ENCODE assay signal across 8 mouse cellular contexts in genomic region chr10:78787566-78788087, GRCm38 (mm10). TPM values are rescaled to one million over a fixed set of nuclear protein-coding genes. Genes with fewer than 3 reads are reported as not detected.
DNase-seq lines count a peak whose midpoint lies in the region; ATAC-seq and TF ChIP-seq lines count a peak whose summit lies in the region.

No protein-coding gene starts in this region.

- no peaks in the 10 kb centered on the region for H3K9me3 ChIP-seq in embryonic facial prominence, embryonic 13.5 days
- no peaks in the 10 kb centered on the region for H3K9me3 ChIP-seq in intestine, postnatal 0 days (ENCODE audit: control insufficient read depth)

- peak; percentile 89 for ATAC-seq in embryonic facial prominence, embryonic 13.5 days (ENCODE audit: insufficient number of reproducible peaks, insufficient read depth, low FRiP score, low TSS enrichment, low read depth)
- ATAC-seq in intestine, postnatal 0 days = peak; percentile 79
- peak; percentile 52; the same call in 1 of the 2 replicates for ATAC-seq in megakaryocyte progenitor cell, adult 5-6 weeks (replicated peaks; ENCODE audit: poor library complexity)

- H3K4me2 ChIP-seq in embryonic facial prominence, embryonic 13.5 days = peak overlapping the region; percentile 68
- H3K4me2 ChIP-seq in intestine, postnatal 0 days (replicated peaks; ENCODE audit: low read depth) = peak overlapping the region; percentile 66

- H3K9ac ChIP-seq in embryonic facial prominence, embryonic 13.5 days = peak overlapping the region; percentile 75
- H3K9ac ChIP-seq in intestine, postnatal 0 days (ENCODE audit: low read depth, low read length) = peak overlapping the region; percentile 13; the same call in 1 of the 2 replicates

- peak overlapping the region; percentile 73 for H3K27ac ChIP-seq in embryonic facial prominence, embryonic 13.5 days
- no peak overlapping the region for H3K27ac ChIP-seq in intestine, postnatal 0 days (ENCODE audit: low read depth, low read length)

- 3% methylated on average over 22 of the region's 22 CpGs for WGBS in embryonic facial prominence, embryonic 13.5 days
- WGBS in intestine, postnatal 0 days = 3% methylated on average over 22 of the region's 22 CpGs

- H3K36me3 ChIP-seq in embryonic facial prominence, embryonic 13.5 days = no peaks in the 10 kb centered on the region
- H3K36me3 ChIP-seq in intestine, postnatal 0 days (ENCODE audit: control insufficient read depth, insufficient read depth) = no peaks in the 10 kb centered on the region

- intact Hi-C loops in left cerebral cortex, postnatal 10 days (cut with DNase I) = no loop called here

- peaks cover 2% of the 10 kb centered on the region; the same call in 1 of the 2 replicates for H3K4me1 ChIP-seq in embryonic facial prominence, embryonic 13.5 days
- H3K4me1 ChIP-seq in intestine, postnatal 0 days (replicated peaks; ENCODE audit: control insufficient read depth, insufficient read depth, low read length) = 0 out of 2 replicates have a peak, but pooled peaks cover 4% of the 10 kb centered on the region

- H3K27me3 ChIP-seq in embryonic facial prominence, embryonic 13.5 days = no peaks in the 10 kb centered on the region
- H3K27me3 ChIP-seq in intestine, postnatal 0 days (replicated peaks; ENCODE audit: control insufficient read depth, insufficient read depth, low read length) = no peaks in the 10 kb centered on the region

- peak overlapping the region; percentile 53 for H3K4me3 ChIP-seq in embryonic facial prominence, embryonic 13.5 days
- H3K4me3 ChIP-seq in intestine, postnatal 0 days (ENCODE audit: low read depth, low read length) = peak overlapping the region; percentile 34

- no peak for TF ChIP-seq CTCF in intestine, postnatal 0 days (IDR thresholded peaks at IDR 0.05; ENCODE audit: low read depth)

- peak; percentile 99 for DNase-seq in brain, adult 2 months (ENCODE audit: low read depth, low spot score)
- peak; percentile 60 to 76 for DNase-seq in heart, adult 18-20 months
- DNase-seq in left cerebral cortex, postnatal 10 days (ENCODE audit: extremely low spot score in 1 of 2, low spot score in 2 of 2) = peak; percentile 86 to 91
- peak; percentile 91 to 94 for DNase-seq in right cerebral cortex, postnatal 36 days (ENCODE audit: low spot score in 2 of 2)
- no peak for DNase-seq in spleen, postnatal 4 days (ENCODE audit: low spot score in 2 of 2)

RNA-seq across cellular contexts. Expression of gene Slc1a6, which starts 7.3 kb away (rescaled TPM):
- polyA plus RNA-seq in embryonic facial prominence, embryonic 13.5 days (2015; fragmentation: Nextera tagmentation; extraction: Ambion mirVana) = 2.6 and 2.7 TPM in 2 replicates
- not detected for total RNA-seq in heart, adult 18-20 months (2021)
- 0.38 and 0.51 TPM in 2 replicates for polyA plus RNA-seq in intestine, postnatal 0 days (2015; fragmentation: Nextera tagmentation; extraction: Ambion mirVana)
- total RNA-seq in left cerebral cortex, postnatal 10 days (2021) = 10 to 100 TPM; 17.3 to 18.4 TPM
- total RNA-seq in megakaryocyte progenitor cell, adult 5-6 weeks (2015) = not detected in 2 replicates
- total RNA-seq in megakaryocyte progenitor cell, adult 5-6 weeks (2017) = not detected in 2 replicates

RNA-seq across cellular contexts. Expression of gene Ccdc105, which starts 34.8 kb away (rescaled TPM):
- polyA plus RNA-seq in embryonic facial prominence, embryonic 13.5 days (2015; fragmentation: Nextera tagmentation; extraction: Ambion mirVana) = 0.17 and 0.20 TPM in 2 replicates
- total RNA-seq in heart, adult 18-20 months (2021) = not detected
- polyA plus RNA-seq in intestine, postnatal 0 days (2015; fragmentation: Nextera tagmentation; extraction: Ambion mirVana) = not detected in 2 replicates
- under 1 TPM; 0.20 to 0.32 TPM for total RNA-seq in left cerebral cortex, postnatal 10 days (2021)
- total RNA-seq in megakaryocyte progenitor cell, adult 5-6 weeks (2015) = not detected in 2 replicates
- not detected in 2 replicates for total RNA-seq in megakaryocyte progenitor cell, adult 5-6 weeks (2017)

Comparison
In these comparisons a context has a peak if more than half of its experiments do, and no peak if none do; other contexts are left out.
1. DNase-seq: peak in brain, adult 2 months (single experiment), heart, adult 18-20 months (2 of 2), left cerebral cortex, postnatal 10 days (2 of 2) and right cerebral cortex, postnatal 36 days (2 of 2); none in spleen, postnatal 4 days (0 of 2).
2. RNA of gene Slc1a6, which starts 7.3 kb away (total RNA-seq): 17.3 to 18.4 TPM in left cerebral cortex, postnatal 10 days; not detected in heart, adult 18-20 months and not detected in megakaryocyte progenitor cell, adult 5-6 weeks; every median in the first group is over 10 times any median in the second.
3. Peak in every context shown above with its lines, with median percentiles within 50 percentile points of each other: ATAC-seq.